Mouse (Mus musculus): ENCODE results near the gene Ppfia1. TPM values are rescaled to one million over a fixed set of nuclear protein-coding genes. Genes with fewer than 3 reads are reported as not detected.

Gene Ppfia1
- polyA plus RNA-seq, 1 experiment from 2014 or later, result 38.6 TPM

DNA sequence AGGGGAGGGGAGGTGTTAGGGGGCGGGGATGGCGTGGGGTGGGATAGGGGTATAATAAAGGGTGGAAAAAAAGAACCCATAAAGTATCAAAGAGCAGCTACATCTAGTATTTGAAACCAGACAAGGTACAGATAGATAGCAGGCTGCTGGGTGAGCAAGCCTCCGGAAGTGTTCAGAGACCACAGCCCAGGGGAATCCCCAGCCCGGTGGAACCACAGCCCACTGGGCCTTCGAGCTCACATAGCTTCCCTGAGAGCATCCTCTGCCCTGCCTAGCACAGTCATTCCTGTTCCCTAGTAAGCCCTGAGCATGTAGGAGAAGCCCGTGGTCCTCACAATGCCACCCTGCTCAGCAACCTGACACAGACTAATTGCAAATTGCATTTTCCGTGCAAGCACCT lies 108.7 kb downstream of the Ppfia1 start:
- Histone ChIP-seq H3K9ac (ENCODE audit: low read depth, low read length) (no peak overlapping the region), H3K4me2 (ENCODE audit: low read depth, low read length) (no peak overlapping the region), H3K4me1 (ENCODE audit: control insufficient read depth, insufficient read depth, low read length) (no peaks in the 10 kb centered on the region), H3K27ac (replicated peaks; ENCODE audit: low read depth, low read length) (no peak overlapping the region), H3K9me3 (ENCODE audit: control insufficient read depth, low read length) (no peaks in the 10 kb centered on the region), H3K4me3 (ENCODE audit: low read depth, low read length) (no peak overlapping the region), H3K27me3 (replicated peaks; ENCODE audit: control insufficient read depth, insufficient read depth, low read length) (no peaks in the 10 kb centered on the region), H3K36me3 (ENCODE audit: control insufficient read depth, insufficient read depth, low read length) (peaks cover 96% of the 10 kb centered on the region)
- ATAC-seq (ENCODE audit: low read depth) (no peak), DNase-seq (ENCODE audit: low spot score) (no peak)
- 91% methylated on average over 7 of the region's 7 CpGs for WGBS

DNA sequence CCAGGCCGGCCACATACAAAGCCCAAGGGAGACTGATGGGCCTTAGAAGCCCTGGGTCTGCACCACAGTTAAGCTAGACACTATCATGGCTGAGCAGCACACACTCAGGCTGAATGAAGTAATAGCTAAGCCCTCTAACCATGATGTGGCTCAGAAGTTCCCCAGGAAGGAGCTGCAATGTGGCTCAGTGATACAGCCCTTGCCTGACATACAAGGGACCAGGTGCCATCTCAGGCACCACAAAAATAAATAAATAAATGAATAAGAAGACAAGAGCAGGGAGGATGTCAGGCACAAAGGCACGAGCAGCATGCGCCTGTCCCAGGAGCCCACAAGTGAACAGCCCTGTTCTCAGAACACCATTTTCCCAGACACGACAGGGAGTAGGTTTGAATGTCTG lies 111.6 kb downstream of the Ppfia1 start:
- Histone ChIP-seq H3K36me3 (ENCODE audit: control insufficient read depth, insufficient read depth, low read length) (peaks cover 96% of the 10 kb centered on the region), H3K27ac (replicated peaks; ENCODE audit: low read depth, low read length) (no peak overlapping the region), H3K27me3 (replicated peaks; ENCODE audit: control insufficient read depth, insufficient read depth, low read length) (no peaks in the 10 kb centered on the region), H3K9me3 (ENCODE audit: control insufficient read depth, low read length) (no peaks in the 10 kb centered on the region), H3K4me3 (ENCODE audit: low read depth, low read length) (no peak overlapping the region), H3K4me1 (ENCODE audit: control insufficient read depth, insufficient read depth, low read length) (no peaks in the 10 kb centered on the region), H3K4me2 (ENCODE audit: low read depth, low read length) (no peak overlapping the region), H3K9ac (ENCODE audit: low read depth, low read length) (no peak overlapping the region)
- ATAC-seq (ENCODE audit: low read depth), result no peak
- 92% methylated on average over 4 of the region's 4 CpGs for WGBS
- no peak for DNase-seq (ENCODE audit: low spot score)

DNA sequence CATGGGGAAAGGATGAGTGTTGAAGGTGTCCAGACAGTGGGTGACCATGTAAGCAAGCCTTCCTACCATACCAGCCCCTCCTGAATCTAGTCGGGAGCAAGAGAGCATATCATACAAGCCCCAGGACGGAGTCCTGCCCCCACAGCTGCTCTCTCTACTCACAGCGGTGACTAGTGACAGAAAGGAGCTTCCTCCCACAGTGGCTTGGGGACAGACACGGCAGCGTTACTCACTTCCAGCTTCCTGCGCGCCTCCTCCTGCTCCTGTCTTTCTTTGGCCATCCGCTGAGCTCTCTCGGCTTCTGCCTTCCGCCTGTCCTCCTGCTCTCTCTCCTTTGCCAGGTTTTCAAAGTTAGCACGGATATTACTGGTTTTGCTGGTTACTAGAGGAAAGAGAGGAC lies 112.1 kb downstream of the Ppfia1 start:
- Histone ChIP-seq H3K4me1 (ENCODE audit: control insufficient read depth, insufficient read depth, low read length) (no peaks in the 10 kb centered on the region), H3K27ac (replicated peaks; ENCODE audit: low read depth, low read length) (no peak overlapping the region), H3K9me3 (ENCODE audit: control insufficient read depth, low read length) (no peaks in the 10 kb centered on the region), H3K4me2 (ENCODE audit: low read depth, low read length) (no peak overlapping the region), H3K4me3 (ENCODE audit: low read depth, low read length) (no peak overlapping the region), H3K27me3 (replicated peaks; ENCODE audit: control insufficient read depth, insufficient read depth, low read length) (no peaks in the 10 kb centered on the region), H3K9ac (ENCODE audit: low read depth, low read length) (no peak overlapping the region), H3K36me3 (ENCODE audit: control insufficient read depth, insufficient read depth, low read length) (peaks cover 96% of the 10 kb centered on the region)
- ATAC-seq (ENCODE audit: low read depth) (no peak), DNase-seq (ENCODE audit: low spot score) (no peak)
- 91% methylated on average over 11 of the region's 11 CpGs for WGBS

DNA sequence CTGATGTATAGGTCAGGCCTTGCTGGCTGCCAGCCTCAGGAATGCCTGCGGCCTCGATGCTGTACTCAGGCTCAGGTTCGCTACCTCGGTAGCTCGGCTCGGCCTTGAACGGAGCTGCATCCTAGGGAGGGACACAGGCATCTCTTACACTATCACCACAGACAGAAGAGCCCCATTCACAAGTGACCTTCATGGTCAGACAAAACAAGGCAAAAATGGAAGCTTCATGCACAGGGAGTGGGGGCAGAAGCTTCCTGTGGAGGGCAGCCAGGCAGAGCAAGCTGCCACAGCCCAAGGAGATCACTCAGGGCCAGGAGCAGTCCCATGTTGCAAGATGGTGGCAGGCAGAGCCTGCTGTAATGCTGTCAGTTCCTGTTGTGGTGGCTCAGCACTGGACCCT lies 114.7 kb downstream of the Ppfia1 start:
- DNase-seq (ENCODE audit: low spot score), result no peak
- no peaks in the 10 kb centered on the region for H3K9me3 ChIP-seq (ENCODE audit: control insufficient read depth, low read length)
- no peak overlapping the region for H3K27ac ChIP-seq (replicated peaks; ENCODE audit: low read depth, low read length)
- no peaks in the 10 kb centered on the region for H3K4me1 ChIP-seq (ENCODE audit: control insufficient read depth, insufficient read depth, low read length)
- H3K9ac ChIP-seq (ENCODE audit: low read depth, low read length), result no peak overlapping the region
- no peaks in the 10 kb centered on the region for H3K27me3 ChIP-seq (replicated peaks; ENCODE audit: control insufficient read depth, insufficient read depth, low read length)
- no peak overlapping the region for H3K4me3 ChIP-seq (ENCODE audit: low read depth, low read length)
- H3K4me2 ChIP-seq (ENCODE audit: low read depth, low read length), result no peak overlapping the region
- 100% methylated on average over 7 of the region's 7 CpGs for WGBS
- no peak for ATAC-seq (ENCODE audit: low read depth)
- peaks cover 81% of the 10 kb centered on the region for H3K36me3 ChIP-seq (ENCODE audit: control insufficient read depth, insufficient read depth, low read length)

DNA sequence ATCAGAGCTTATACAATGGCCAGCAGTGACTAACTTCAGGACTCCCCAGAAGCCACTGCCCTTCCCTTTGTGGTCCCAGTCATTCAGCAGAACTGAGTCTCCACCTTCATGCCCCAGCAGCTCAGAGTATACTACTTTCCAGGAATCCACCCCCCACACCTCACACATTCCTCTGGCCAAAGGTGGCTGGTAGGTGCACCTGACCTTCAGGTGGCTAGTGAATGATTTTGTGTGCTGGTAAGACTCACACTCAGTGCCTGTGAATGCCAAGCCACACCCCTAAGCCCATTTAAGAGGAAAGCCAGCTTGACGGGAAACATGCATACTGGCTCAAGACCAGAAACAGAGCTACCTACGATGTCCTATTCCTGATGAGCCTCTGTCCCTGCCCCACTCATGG lies 120.6 kb downstream of the Ppfia1 start:
- no peaks in the 10 kb centered on the region for H3K4me1 ChIP-seq (ENCODE audit: control insufficient read depth, insufficient read depth, low read length)
- 60% methylated on average over 2 of the region's 2 CpGs for WGBS
- no peaks in the 10 kb centered on the region for H3K9me3 ChIP-seq (ENCODE audit: control insufficient read depth, low read length)
- no peak for DNase-seq (ENCODE audit: low spot score)
- H3K4me3 ChIP-seq (ENCODE audit: low read depth, low read length), result no peak overlapping the region
- H3K9ac ChIP-seq (ENCODE audit: low read depth, low read length), result no peak overlapping the region
- ATAC-seq (ENCODE audit: low read depth), result no peak
- H3K27ac ChIP-seq (replicated peaks; ENCODE audit: low read depth, low read length), result no peak overlapping the region
- H3K27me3 ChIP-seq (replicated peaks; ENCODE audit: control insufficient read depth, insufficient read depth, low read length), result no peaks in the 10 kb centered on the region
- H3K4me2 ChIP-seq (ENCODE audit: low read depth, low read length), result no peak overlapping the region
- peaks cover 26% of the 10 kb centered on the region for H3K36me3 ChIP-seq (ENCODE audit: control insufficient read depth, insufficient read depth, low read length)

DNA sequence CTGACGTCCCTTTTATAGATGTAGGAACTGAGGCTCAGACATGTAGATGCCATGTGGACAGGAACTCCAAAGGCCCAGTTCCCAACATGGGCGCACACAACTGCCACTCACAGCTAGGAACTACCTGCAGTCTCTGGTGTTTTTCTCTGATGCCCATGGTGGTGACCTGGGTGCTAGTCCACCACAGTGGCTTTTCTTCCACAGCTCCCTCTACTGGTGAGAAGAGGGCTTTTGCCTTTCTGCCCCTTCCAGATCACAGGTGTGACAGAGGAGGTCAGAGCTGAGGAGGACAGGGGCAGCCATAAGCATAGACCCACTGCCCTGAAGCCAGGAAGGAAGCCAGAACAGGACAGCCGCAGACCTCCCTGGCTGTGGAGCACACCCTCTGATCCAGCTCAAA lies 126.1 kb downstream of the Ppfia1 start:
- H3K4me3 ChIP-seq (ENCODE audit: low read depth, low read length), result no peak overlapping the region
- no peak overlapping the region for H3K4me2 ChIP-seq (ENCODE audit: low read depth, low read length)
- no peak for DNase-seq (ENCODE audit: low spot score)
- 84% methylated on average over 3 of the region's 3 CpGs for WGBS
- H3K36me3 ChIP-seq (ENCODE audit: control insufficient read depth, insufficient read depth, low read length), result no peaks in the 10 kb centered on the region
- ATAC-seq (ENCODE audit: low read depth), result no peak
- H3K9me3 ChIP-seq (ENCODE audit: control insufficient read depth, low read length), result no peaks in the 10 kb centered on the region
- H3K4me1 ChIP-seq (ENCODE audit: control insufficient read depth, insufficient read depth, low read length), result no peaks in the 10 kb centered on the region
- no peak overlapping the region for H3K9ac ChIP-seq (ENCODE audit: low read depth, low read length)
- H3K27me3 ChIP-seq (replicated peaks; ENCODE audit: control insufficient read depth, insufficient read depth, low read length), result no peaks in the 10 kb centered on the region
- no peak overlapping the region for H3K27ac ChIP-seq (replicated peaks; ENCODE audit: low read depth, low read length)

Other genes with a start within 250 kb of the Ppfia1 start
- 157 and 179 TPM in 2 replicates for gene Cttn, start 82.7 kb downstream of the Ppfia1 start, polyA plus RNA-seq (2014; fragmentation: Nextera tagmentation; extraction: Ambion mirVana)
- 8.0 and 9.5 TPM in 2 replicates for gene Fadd, start 28.7 kb upstream of the Ppfia1 start, polyA plus RNA-seq (2014; fragmentation: Nextera tagmentation; extraction: Ambion mirVana)
- gene Ano1, start 198.2 kb upstream of the Ppfia1 start, polyA plus RNA-seq (2014; fragmentation: Nextera tagmentation; extraction: Ambion mirVana), result 20.8 and 22.2 TPM in 2 replicates

Measured in embryonic facial prominence, embryonic 14.5 days (tissue).